Mouse (Mus musculus) hematopoietic stem cell, adult 5-6 weeks (primary cell): ENCODE data around the gene Atp8a2. TPM values are rescaled to one million over a fixed set of nuclear protein-coding genes. Genes with fewer than 3 reads are reported as not detected.
A peak's percentile ranks its signal among the peaks of the same experiment; 100 is the strongest.
"Not testable (repeated sequence)": the region's sequence is repeated elsewhere in the genome, so short reads cannot be mapped to it uniquely, and the experiment has no call there.

Experiments
- ATAC-seq, 2 experiments: fragments of 125-278 bp in 1 of 2; replicated peaks in 1 of 2; 2 replicates each; pipeline ENCODE4 v1.8.0; 2016 to 2017; ENCODE audit warnings: inconsistent platforms in 2 of 2, mild to moderate bottlenecking in 2 of 2, moderate number of reproducible peaks in 2 of 2, low read depth in 1 of 2, moderate TSS enrichment in 1 of 2; ENCODE audit not compliant: low FRiP score in 2 of 2, poor library complexity in 2 of 2, severe bottlenecking in 2 of 2, insufficient read depth in 1 of 2, low TSS enrichment in 1 of 2
- total RNA-seq: library from RNA; stranded (forward); fragments of 172-1452, 232-1000 nt; gene quantifications from 2 replicates; pipeline ENCODE4 v1.2.3, GENCODE M21; 2017

The Atp8a2 gene
- total RNA-seq, 1 experiment from 2014 or later = 0.84 TPM

DNA sequence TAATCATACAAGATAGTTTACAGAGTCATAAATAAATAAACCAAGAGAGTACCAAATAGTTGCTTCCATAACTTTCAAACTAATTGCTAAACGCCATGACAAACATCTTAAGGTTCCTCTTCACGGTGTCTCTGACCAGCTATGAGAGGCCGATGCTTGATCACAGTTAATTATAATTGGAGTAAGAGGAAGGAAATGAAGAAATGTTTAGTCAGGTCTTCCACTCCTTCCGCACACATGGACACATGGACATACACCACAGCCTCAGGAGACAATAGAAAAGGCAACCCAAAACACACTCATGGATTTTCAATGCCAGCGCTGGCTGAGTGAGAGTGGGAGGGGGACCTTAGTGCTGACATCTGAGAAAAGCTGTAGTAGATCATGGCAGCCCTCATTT, 232.4 kb downstream of the Atp8a2 start:
- ATAC-seq = no peak

GRCm38 (mm10) chr14:59960961-59961360, 236.0 kb downstream of the Atp8a2 start:
- no peak for ATAC-seq

GRCm38 (mm10) chr14:59960214-59960890, 236.6 kb downstream of the Atp8a2 start:
- ATAC-seq = no peak

DNA sequence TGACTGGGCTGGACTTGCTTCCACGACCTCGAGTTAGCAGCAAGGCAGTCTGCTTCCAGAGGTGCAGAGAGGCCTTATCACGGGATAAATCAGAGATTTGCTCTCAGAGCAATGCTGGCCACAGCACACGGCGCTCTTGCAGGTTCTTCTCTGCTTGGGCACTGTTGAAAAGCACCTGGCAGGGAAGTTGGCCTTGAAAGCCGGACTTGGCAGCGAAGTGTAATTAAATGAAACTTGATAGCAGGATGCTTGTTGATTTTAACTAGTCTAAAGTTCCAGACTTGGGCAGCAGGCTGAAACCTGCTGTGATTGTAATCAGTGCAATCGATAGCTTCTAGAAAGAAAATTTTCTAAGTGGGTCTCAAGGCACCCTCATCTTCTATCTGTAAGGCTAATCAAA, 237.3 kb downstream of the Atp8a2 start:
- ATAC-seq = no peak

GRCm38 (mm10) chr14:59949983-59950382, 247.0 kb downstream of the Atp8a2 start:
- no peak for ATAC-seq

DNA sequence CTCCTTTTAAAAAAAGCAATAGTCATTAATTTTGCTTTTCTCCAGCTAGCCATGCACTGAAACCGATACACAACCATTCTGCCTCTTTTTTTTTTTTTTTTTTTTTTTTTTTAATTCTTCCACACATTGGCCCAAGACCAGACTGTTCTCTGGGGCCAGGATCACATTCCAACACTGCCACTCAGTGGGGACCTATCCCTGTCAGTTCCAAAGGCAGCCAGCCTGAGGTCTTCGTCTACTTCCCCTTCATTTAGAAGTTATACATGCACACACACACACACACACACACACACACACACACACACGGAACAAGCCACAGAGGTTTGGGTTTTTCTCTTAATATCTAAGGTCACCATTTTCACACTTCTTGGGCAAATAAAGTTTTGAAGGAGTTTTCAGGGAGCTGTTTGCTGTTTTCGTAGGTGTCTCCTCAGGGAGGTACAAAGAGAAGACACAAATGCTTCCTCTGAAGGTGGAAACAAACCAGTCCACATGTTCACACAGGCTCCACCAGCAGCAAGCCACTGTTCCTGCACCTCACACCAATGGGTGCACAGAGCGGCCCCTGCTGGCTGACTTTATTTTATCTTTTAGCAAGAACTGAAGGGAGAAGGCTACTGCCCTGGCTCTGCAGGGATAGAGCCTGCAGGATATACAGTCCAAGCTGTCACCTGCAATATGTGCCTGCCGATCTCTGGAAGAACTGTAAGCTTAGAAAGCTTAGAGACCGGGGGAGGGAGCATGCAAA, 253.9 kb downstream of the Atp8a2 start:
- peak; percentile 95 to 96 for ATAC-seq

DNA sequence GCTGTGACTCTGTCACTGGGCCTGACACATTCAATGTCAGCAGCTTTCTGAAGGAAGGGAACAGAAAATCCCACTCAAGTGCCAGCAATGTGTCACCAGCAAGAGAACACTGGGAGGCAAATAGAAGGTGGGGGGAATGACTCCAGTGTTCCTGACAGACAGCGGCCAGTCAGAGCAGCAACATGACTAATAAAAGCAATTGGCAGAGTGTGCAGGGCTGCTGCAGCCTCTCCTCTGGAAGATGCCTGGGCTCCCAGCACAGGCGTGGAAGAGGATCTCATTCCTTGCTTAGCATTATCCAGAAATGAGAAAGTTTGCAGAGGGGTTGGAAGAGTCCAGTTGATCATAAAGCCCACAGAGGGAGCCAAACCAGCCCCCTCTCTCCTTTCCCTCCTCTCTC, 254.8 kb downstream of the Atp8a2 start:
- ATAC-seq = no peak

GRCm38 (mm10) chr14:59932355-59932754, 264.6 kb downstream of the Atp8a2 start:
- no peak for ATAC-seq

DNA sequence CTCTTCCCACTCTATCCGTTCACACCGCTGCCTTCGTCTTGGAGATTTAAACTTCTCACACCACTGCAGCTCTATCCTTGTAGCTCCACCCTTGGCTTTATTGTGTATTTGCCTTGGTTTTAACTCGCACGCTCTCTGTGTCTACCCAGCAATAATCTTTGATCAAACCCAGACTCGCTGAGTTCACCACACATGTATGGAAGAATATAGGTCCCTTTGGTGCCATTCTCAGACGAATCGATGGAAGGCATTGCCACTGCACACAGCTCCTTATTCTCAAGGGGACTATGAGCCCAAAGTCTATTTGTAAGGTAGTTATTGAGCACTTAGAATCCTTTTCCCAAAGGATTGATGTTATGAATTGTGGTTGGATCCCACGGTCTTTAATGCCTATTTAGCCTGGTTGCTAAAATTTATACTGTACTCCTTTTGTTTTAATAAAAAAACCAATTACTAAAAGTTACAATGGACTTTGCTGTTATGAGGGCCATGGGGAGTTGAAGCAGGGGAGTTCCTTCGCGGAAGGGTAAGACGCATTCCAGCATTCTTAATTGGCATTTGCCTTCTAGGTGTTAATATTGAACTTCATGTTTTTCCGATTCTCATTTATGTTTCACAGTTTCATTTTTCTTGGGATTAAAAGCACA, 265.4 kb downstream of the Atp8a2 start:
- ATAC-seq = no peak

- not testable (repeated sequence) for ATAC-seq
Measured at GRCm38 (mm10) chr14:59929190-59929589, 267.8 kb downstream of the Atp8a2 start.

- no peak for ATAC-seq
Measured at GRCm38 (mm10) chr14:59928781-59929180, 268.2 kb downstream of the Atp8a2 start.

DNA sequence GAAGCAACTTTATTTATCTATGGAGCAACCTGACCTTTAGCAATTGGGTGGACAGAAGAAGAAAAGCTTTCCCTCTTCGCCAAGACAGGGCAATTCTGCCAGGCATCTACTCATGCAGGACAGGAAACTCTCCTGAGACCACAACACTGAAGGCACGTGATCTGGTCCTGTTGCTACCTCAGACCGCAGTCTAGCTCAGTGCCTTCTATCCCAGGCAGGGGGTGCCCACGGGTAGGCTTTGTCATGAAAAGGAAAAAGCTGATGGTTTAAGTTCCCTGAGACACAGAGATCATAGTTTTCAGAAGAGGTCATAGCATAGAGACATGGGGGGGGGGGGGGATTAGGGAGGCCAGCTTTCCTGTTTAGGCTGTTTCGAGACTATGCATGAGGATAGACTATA, 269.2 kb downstream of the Atp8a2 start:
- peak; percentile 78 to 89 for ATAC-seq

- no peak for ATAC-seq
Measured at GRCm38 (mm10) chr14:59919865-59920264, 277.1 kb downstream of the Atp8a2 start.

DNA sequence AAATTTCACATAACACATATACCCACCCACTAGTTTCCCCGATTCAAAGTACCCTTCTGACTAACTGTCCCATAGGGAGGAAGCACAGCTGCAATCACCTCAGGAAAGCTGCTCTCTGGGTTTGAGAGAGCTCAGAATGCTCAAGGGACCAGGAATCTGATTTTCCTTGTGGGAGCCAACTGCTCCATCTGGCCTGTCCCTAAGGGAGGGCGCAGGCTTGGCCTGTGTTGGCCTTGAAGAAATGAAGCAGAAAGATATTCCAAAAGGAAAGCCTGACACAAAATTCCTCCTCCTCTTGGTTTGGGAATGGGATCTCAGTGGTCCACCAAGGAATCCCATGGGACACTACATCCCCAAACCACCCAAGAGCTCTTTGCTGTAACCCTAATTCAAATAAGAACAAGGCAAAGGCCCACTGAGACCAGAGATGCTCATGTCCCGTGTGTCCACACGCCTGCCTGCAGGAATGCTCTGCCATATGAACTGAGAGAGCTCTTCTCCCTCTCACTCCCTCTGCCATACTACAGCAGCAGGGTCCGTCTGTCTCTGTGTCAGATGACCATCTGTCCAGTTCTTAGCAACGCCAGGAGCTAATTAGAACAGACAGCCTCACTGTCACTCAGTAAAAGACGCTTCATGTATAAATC, 293.4 kb downstream of the Atp8a2 start:
- ATAC-seq = no peak

- ATAC-seq = no peak
Measured at GRCm38 (mm10) chr14:59893971-59894370, 303.0 kb downstream of the Atp8a2 start.

DNA sequence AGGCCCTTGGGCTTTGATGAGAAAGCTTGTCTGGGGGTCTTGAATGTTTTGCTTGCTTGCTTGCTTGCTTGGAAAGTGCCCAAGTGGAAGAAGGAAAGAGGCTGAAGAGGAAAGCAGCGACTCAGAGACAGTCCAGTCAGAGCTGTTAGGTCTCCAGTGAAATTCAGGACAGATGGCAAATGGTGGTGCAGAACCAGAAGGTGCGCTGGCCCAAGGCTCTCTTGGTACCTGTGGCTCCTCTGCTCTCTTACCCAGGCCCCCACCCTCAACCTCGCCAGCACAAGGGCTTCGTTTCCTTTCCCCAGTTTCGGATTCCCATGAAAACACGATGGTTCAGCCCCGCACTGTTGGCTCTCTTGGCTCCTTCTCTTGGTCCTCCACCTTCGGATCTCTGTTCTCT, 304.9 kb downstream of the Atp8a2 start:
- no peak for ATAC-seq

DNA sequence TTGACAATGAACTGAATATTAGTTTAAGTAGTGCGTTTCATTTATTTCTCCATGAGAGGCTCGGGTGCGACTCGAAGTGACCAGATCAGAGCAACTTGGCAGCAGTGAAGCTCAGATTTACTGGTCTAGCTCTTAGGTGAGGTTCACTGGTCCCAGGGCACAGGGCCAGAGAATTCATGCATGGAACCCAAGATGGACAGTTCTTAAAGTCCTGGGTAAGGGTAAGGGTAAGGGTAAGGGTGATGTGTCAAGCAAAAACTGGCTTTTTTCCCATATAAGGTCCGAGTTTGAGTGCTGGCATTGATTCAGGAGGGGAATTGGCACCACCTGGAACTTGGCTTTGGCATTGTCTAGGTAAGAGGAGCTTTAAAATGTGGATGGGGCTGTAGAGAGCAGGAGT, 305.5 kb downstream of the Atp8a2 start:
- ATAC-seq = no peak

DNA sequence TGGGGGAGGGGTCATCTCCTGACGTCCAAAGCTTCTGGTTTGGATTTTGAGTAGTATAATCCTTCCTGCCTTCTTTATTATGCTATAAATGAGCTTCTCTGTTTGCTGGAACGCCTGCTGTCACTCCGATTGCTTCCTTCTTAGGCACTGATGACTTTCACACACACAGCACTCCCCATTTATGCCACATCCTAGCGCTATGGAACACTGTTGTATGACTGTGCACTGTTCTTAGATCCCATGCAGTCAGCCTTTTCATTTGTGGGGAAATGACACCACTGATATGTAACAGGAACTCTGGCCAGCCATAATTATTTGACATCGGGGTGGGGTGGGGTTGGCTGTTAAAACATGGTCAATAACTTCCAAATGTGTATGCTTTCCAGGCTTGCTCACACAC, 306.2 kb downstream of the Atp8a2 start:
- no peak for ATAC-seq
